Mouse (Mus musculus) hindbrain, embryonic 10.5 days (tissue): ENCODE results near the gene Ddi2. TPM values are rescaled to one million over a fixed set of nuclear protein-coding genes. Genes with fewer than 3 reads are reported as not detected.
A peak's percentile ranks its signal among the peaks of the same experiment; 100 is the strongest.

Source experiments
- DNase-seq: peaks from one replicate; pipeline ENCODE4 v3.0.0-alpha.2; 2017; ENCODE audit warnings: low spot score
- H3K27ac ChIP-seq: fragments of 300-500 bp; sonication (generic); 2 replicates; pipeline ENCODE4 v1.5.1; 2016; ENCODE audit warnings: mild to moderate bottlenecking, moderate library complexity
- H3K27me3 ChIP-seq: fragments of 300-500 bp; sonication (generic); 2 replicates; pipeline ENCODE4 v1.6.1; 2016; ENCODE audit warnings: mild to moderate bottlenecking; ENCODE audit not compliant: poor library complexity, insufficient read depth, severe bottlenecking
- H3K36me3 ChIP-seq: fragments of 300-500 bp; sonication (generic); 2 replicates; pipeline ENCODE4 v1.6.1; 2016; ENCODE audit warnings: mild to moderate bottlenecking, moderate library complexity
- H3K4me1 ChIP-seq: fragments of 300-500 bp; sonication (generic); replicated peaks from 2 replicates; pipeline ENCODE4 v1.6.1; 2016; ENCODE audit warnings: mild to moderate bottlenecking
- H3K4me3 ChIP-seq: fragments of 300-500 bp; sonication (generic); 2 replicates; pipeline ENCODE4 v1.5.1; 2016; ENCODE audit warnings: mild to moderate bottlenecking, moderate library complexity
- H3K9me3 ChIP-seq: fragments of 300-500 bp; sonication (generic); 2 replicates; pipeline ENCODE4 v1.6.1; 2016; ENCODE audit warnings: mild to moderate bottlenecking, moderate library complexity
- WGBS: fragments of 180-500 bp; shearing (Covaris S2); methylation state at CpG from one replicate; pipeline ENCODE4 v1.1.7; 2016; 5-methylcytosine and 5-hydroxymethylcytosine counted together
- polyA plus RNA-seq: library from polyadenylated mRNA; unstranded; fragments of >200 nt; fragmentation: Nextera tagmentation; extraction: Ambion mirVana; gene quantifications from 2 replicates; pipeline ENCODE4 v1.2.1, GENCODE M21; 2016

The Ddi2 gene
- polyA plus RNA-seq, 1 experiment from 2014 or later: 20.8 TPM

DNA sequence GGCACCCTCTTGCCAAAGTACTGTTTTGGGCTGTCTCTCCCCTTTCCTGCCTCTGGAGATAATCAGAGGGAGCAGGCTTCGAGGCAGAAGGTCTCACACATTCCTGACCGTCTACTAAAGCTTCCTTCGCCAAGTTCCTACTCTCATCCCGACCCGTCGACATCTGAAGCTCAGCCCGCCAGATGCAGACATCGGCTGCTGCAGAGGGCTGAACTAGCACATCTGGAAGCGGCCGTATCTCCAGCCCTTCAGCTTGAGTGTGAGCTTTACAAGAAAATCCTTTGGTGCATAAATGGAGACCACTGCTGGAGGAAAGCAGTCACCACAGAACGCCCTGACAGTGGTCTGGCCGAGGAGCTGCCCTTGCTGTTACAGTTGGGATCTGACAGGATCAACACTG lies 42.3 kb downstream of the Ddi2 start:
- WGBS: 76% methylated on average over 12 of the region's 12 CpGs

DNA sequence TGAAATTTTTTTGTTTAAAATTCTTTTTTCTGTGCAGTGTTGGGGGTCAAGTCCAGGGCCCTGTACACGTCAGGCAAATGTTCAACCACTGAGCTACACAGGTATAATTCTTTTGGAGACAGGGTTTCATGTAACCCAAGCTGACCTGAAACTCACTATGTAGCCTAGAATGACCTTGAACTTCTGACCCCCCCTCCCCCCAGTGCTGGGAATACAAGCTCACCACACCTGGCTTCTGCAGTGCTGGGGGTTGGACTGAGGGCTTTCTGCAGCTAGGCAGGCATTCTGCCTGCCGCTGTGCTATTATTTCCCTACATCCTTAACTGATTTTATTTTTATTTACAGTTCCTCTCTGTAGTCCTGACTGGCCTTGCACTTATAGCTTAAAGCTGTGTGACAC lies 44.2 kb downstream of the Ddi2 start:
- Histone ChIP-seq H3K4me1 (peaks cover 15% of the 10 kb centered on the region), H3K27me3 (no peaks in the 10 kb centered on the region), H3K4me3 (no peak overlapping the region), H3K9me3 (no peaks in the 10 kb centered on the region), H3K36me3 (peaks cover 19% of the 10 kb centered on the region), H3K27ac (no peak overlapping the region)
- DNase-seq: no peak
- WGBS: 90% methylated on average over 2 of the region's 2 CpGs

More for the DNA sequence above, 42.3 kb downstream of the Ddi2 start:
- H3K9me3 ChIP-seq: no peaks in the 10 kb centered on the region
- DNase-seq: no peak
- H3K36me3 ChIP-seq: peaks cover 38% of the 10 kb centered on the region
- H3K27me3 ChIP-seq: no peaks in the 10 kb centered on the region
- H3K27ac ChIP-seq: no peak overlapping the region
- H3K4me3 ChIP-seq: no peak overlapping the region
- H3K4me1 ChIP-seq: peaks cover 15% of the 10 kb centered on the region

DNA sequence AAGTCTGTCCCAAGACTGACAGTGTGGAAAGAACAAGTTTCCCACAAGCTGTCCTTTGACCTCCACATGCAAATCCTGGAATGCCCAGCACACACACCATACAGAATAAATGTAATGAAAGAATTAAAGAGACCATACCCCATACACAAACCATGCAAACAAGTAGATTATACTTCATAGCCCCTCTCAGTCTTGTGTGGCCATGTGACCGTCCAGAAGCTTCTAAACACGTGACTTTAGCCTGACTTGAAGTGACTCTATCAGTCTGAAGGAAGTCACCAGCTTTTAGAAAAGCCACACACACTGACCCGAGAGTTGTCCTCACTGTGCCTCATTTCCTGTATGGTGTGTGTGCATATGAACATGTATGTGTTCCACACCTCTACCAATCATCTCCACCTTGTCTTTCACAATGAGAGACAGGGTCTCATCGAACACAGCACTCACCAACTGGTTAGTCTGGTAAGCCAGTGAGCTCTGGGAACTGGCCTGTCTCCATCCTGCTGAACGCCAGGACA lies 46.7 kb downstream of the Ddi2 start:
- H3K4me3 ChIP-seq: no peak overlapping the region
- no peaks in the 10 kb centered on the region for H3K9me3 ChIP-seq
- peaks cover 3% of the 10 kb centered on the region for H3K4me1 ChIP-seq
- H3K27ac ChIP-seq: no peak overlapping the region
- DNase-seq: no peak
- WGBS: 81% methylated on average over 5 of the region's 5 CpGs
- H3K36me3 ChIP-seq: peaks cover 3% of the 10 kb centered on the region; the same call in 1 of the 2 replicates
- no peaks in the 10 kb centered on the region for H3K27me3 ChIP-seq

DNA sequence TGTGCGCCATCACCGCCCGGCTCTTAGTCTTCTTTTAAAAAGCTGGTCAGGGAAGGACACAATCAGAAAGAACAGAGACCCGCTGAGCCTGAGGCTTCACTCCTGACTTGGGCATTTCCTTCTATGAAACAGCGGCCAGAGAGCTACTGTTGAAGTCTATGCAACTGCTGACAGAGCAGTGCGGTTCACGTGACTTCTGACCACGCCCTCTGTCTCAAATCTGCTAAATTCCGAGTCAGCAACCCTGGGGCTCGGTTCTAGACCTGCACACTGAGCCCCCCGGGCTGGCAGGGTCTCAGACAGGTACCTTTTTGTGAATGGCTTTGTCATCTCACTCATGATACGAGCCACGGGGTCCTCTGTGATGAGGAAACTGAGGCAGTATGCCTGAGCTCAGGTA lies 50.9 kb downstream of the Ddi2 start:
- Histone ChIP-seq H3K9me3 (no peaks in the 10 kb centered on the region), H3K36me3 (no peaks in the 10 kb centered on the region), H3K4me3 (no peak overlapping the region), H3K4me1 (no peaks in the 10 kb centered on the region), H3K27me3 (no peaks in the 10 kb centered on the region), H3K27ac (no peak overlapping the region)
- WGBS: 77% methylated on average over 13 of the region's 13 CpGs
- no peak for DNase-seq

DNA sequence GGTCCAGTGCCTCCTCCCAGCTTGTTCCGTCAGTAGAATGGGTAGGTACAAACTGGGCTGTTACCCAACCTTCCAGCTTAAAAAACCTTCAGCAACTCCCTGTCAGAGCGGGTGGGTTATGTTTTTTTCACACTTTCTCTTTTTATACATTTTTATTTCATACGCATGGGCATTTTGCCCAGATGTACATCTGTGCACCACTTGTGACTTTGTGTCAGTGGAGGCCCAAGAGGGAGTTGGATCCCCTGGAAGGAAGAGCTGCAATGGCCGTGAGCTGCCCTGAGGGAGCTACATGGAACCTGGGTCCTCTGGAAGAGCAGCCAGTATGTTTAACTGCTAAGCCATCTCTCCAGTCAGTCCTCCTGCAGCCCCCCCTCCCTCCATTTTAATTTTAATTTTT lies 51.8 kb downstream of the Ddi2 start:
- Histone ChIP-seq H3K27me3 (no peaks in the 10 kb centered on the region), H3K4me1 (no peaks in the 10 kb centered on the region), H3K9me3 (no peaks in the 10 kb centered on the region), H3K27ac (no peak overlapping the region), H3K36me3 (no peaks in the 10 kb centered on the region), H3K4me3 (no peak overlapping the region)
- no peak for DNase-seq
- WGBS: 88% methylated on average over 4 of the region's 4 CpGs

DNA sequence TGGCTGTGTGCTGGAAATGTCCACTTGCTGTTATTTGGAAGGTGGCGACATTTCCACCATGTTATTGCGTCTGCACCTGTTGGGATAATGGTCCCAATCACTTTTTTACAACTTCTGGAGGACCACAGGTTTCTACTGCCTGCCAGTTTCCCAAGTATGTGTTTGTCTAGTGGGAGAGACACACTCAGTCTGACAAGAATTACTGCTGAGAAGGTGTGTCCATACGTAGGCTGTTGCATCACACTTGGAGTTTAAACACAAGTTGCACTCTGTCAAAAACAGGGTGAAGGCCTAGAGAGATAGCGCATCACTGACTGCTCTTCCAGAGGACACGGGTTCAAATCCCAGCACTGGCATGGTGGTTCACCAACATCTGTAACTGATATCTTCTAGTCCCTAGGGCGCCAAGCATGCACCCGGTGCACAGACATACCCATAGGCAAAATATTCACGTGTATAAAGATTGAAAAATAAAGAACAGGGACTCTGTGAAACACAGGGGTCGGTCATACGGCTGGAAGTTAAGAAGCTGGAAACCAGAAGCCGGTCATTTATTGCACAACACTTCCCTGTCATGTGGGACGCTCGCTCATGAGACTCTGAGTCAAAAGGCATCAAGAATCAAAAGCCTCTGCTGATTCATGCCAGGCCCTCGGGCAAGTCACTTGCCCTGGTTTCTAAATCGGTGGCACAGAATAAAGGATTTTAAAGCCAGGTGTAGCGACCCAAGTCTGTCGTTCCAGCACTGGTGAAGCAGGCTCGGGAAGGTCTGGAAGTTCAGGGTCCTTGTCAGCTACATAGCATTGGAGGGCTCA lies 53.1 kb downstream of the Ddi2 start:
- 88% methylated on average over 18 of the region's 18 CpGs for WGBS
- Histone ChIP-seq H3K4me1 (no peaks in the 10 kb centered on the region; the same call in 1 of the 2 replicates), H3K27ac (no peak overlapping the region), H3K27me3 (no peaks in the 10 kb centered on the region), H3K4me3 (no peak overlapping the region), H3K36me3 (no peaks in the 10 kb centered on the region), H3K9me3 (no peaks in the 10 kb centered on the region)
- no peak for DNase-seq

DNA sequence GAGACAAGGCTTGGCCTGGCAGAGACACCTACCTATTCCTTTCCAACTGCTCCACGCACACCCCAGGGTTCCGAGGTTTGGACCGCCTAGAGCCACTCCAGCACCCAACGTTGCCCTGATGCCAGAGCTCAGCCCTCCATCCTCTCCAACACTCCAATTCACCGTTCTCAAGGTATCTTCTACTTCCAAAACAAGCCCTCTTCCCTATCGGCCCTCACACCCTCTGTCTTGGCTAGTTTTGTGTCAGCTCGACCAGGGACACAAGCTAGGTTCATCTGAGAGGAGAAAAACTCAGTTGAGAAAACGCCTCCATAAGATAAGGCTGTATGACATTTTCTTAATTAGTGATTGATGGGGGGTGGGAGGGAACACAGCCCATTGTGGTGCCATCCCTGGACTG lies 58.4 kb downstream of the Ddi2 start, which contains the start of gene Plekhm2:
TSS of gene Plekhm2 (minus strand) at position 101 of the 400 bp plus-strand sequence.
- H3K27me3 ChIP-seq: no peaks in the 10 kb centered on the region
- H3K9me3 ChIP-seq: no peaks in the 10 kb centered on the region
- WGBS: 70% methylated on average over 8 of the region's 8 CpGs
- peaks cover 23% of the 10 kb centered on the region for H3K4me1 ChIP-seq
- no peak for DNase-seq
- H3K27ac ChIP-seq: peak within 1 kb of the TSS; percentile 95
- peak within 1 kb of the TSS; percentile 87 for H3K4me3 ChIP-seq
- H3K36me3 ChIP-seq: peaks cover 21% of the 10 kb centered on the region

DNA sequence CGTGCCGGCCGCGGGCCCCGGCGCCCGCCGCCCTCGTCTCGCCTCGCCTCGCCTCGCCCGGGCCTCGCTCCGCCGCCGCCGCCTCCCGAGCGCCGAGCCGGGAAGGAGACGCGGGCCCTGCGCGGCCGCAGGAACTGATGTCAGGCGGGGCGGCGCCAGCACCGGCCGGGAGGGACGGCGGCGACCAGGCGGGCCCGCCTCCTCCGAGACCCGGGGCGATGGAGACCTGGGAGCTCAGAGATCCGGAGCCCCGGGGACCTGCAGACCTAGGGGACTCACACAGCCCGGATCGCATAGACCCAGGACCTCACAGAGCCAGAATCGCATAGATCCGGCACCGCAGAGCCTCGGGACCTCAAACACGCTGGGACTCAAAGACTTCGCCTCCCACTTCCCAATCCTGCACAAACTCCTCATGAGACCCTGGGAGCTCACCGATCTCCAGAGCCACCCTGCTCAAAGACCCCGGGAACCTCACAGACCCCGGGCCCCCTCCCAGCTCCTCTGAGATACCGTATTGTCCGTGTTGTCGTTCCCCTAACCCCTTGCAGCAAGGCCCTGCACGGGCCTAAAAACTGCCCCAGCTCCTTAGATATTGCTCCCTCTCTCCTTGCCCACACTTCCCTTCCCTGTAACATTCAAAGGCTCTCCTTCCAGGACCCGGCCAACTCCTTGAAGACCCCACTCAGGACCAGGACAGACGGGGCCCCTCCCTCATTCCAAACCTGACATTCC lies 59.0 kb downstream of the Ddi2 start:
- peak; percentile 70 for DNase-seq
- Histone ChIP-seq H3K27ac (peak overlapping the region; percentile 95), H3K4me3 (peak overlapping the region; percentile 87), H3K4me1 (peaks cover 23% of the 10 kb centered on the region), H3K9me3 (no peaks in the 10 kb centered on the region), H3K36me3 (peaks cover 26% of the 10 kb centered on the region), H3K27me3 (no peaks in the 10 kb centered on the region)
- WGBS: 1% methylated on average over 60 of the region's 60 CpGs

DNA sequence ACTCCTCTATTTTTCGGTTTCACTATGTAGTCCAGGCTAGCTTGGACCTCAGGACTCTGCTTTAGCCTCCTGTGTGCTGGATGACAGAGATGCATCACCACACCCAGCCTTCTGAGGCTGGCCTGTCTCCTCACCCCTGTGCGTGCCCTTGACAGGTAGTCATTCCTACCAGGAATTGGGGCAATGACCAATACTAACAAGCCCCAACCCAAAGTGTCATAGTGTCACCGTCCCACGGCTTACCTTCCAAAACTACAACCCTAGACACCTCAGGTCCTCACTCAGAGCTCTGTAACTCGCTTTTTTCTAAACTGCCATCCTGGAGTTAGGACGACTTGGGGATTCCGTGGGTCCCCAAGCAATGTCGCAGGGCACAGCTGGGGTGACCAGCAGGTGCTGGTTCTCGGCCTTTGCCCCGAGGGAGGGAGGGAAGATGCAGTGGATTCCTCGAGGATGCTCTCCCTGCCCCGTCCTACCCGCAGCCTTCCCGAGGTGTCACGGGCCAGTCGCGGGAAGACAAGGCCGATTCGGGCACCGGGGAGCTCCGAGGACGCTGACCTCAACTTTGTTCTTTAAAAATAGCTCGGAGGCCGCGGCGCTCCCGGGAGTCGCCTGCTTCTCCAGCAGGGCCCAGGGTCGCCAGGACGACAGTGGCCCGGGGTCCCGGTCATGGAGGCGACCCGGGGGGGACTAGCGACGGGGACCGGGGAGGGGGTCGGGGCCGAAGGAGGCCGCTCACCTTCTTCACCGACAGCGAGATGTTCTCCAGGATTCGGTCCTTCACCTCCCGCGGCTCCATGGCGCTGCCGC lies 59.9 kb downstream of the Ddi2 start:
- Histone ChIP-seq H3K4me3 (peak overlapping the region; percentile 87), H3K27ac (peak overlapping the region; percentile 95), H3K27me3 (no peaks in the 10 kb centered on the region), H3K4me1 (peaks cover 23% of the 10 kb centered on the region), H3K36me3 (peaks cover 35% of the 10 kb centered on the region), H3K9me3 (no peaks in the 10 kb centered on the region)
- 4% methylated on average over 47 of the region's 47 CpGs for WGBS
- peak; percentile 57 for DNase-seq

DNA sequence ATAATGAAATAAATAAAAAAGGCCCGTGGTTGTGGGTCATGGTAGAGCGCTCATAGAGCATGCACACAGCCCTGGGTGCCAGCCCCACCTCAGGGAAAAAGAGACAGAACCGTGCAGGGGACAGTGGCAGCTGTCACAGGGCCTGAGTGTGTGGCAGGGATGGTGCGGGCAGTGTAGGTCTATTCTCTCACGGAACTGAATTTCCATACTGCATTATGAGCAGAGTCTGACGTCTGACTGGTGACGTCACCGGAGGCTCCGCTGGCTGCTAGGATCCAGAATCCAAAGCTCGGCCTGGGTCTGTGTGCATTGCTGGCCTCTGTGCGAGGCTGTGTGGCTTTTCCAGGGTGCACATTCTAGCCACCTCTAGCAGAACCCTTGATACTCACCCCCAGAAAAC lies 62.3 kb downstream of the Ddi2 start:
- Histone ChIP-seq H3K36me3 (peaks cover 39% of the 10 kb centered on the region), H3K4me3 (no peak overlapping the region), H3K9me3 (no peaks in the 10 kb centered on the region), H3K27me3 (no peaks in the 10 kb centered on the region), H3K27ac (no peak overlapping the region), H3K4me1 (peaks cover 23% of the 10 kb centered on the region)
- 87% methylated on average over 11 of the region's 11 CpGs for WGBS
- DNase-seq: no peak

DNA sequence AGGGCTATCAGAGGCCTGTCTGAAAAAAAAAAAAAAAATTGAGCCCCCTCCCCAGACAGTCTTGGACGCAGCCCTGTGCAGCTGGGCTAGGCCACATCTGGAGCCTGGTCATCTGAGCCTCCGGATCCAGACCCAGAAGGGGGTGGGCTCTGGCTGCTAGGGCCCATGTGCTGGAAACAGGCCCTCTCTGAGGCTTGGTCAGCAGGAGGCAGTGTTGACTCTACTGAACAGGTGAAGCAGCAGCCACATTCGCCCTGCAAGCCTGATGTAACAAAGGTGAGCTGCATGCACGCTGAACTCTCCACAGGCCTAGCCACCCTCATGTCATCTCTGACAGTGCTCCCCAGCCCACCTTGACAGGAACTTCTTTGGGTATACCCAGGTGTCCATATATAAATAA lies 63.5 kb downstream of the Ddi2 start:
- Histone ChIP-seq H3K36me3 (peaks cover 46% of the 10 kb centered on the region), H3K27ac (no peak overlapping the region), H3K4me3 (no peak overlapping the region), H3K4me1 (peaks cover 20% of the 10 kb centered on the region), H3K27me3 (no peaks in the 10 kb centered on the region), H3K9me3 (no peaks in the 10 kb centered on the region)
- 54% methylated on average over 4 of the region's 4 CpGs for WGBS
- DNase-seq: no peak

DNA sequence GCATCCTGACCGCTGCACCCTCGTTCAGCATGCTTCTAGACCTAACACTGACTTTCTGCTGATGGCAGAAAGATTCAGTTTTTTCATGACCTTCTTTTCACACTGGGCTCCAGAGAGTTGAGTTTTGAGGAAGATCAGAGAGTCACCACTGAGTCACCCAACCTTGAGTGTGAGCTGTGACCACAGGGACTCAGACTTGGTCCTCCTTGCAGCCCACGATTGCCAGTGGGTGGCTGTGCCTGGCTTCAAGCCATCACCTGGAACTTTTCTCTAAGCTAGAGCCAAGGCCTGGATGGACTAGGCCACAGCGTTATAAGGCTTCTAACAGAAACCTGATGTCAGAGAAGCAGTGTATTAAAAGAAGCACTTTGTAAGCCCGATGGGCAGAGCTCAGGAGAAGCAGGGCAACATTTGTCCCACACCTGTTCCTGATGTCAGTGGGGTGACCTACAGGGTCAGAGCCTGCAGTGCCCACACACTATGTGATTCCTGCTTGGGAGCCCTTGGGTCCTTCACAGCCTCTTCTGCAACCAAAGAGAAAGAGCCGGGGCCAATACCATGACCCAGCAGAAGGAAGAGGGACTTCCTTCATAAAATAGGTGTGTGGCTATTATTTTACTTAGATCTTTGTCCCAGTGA lies 64.3 kb downstream of the Ddi2 start:
- Histone ChIP-seq H3K27ac (no peak overlapping the region), H3K4me1 (peaks cover 13% of the 10 kb centered on the region), H3K27me3 (no peaks in the 10 kb centered on the region), H3K9me3 (no peaks in the 10 kb centered on the region), H3K4me3 (no peak overlapping the region), H3K36me3 (peaks cover 49% of the 10 kb centered on the region)
- DNase-seq: no peak
- 86% methylated on average over 6 of the region's 6 CpGs for WGBS
